ENCODE assay signal across 8 mouse cellular contexts in the genomic region with DNA sequence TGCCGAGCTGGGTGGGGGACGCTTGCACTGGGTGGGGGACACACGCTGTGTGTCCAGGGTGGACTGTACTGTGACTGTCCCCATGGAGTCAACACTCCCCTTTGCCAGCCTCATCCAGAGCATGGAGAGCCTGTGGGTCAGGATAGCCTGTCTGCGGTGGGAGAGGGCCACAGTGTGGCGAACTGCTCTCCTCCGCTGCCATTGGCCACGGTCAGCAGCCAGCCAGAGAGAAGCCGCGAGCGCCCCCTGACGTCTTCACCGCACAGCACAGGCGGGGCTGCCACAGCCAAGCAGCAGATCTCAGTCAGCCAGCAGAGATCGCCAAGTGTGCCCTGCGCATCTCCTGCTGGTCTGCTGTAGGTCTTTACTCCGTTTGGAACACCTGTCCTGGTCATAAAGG. TPM values are rescaled to one million over a fixed set of nuclear protein-coding genes. Genes with fewer than 3 reads are reported as not detected.
DNase-seq lines count a peak whose midpoint lies in the region; ATAC-seq lines count a peak whose summit lies in the region.

No protein-coding gene starts in this region.

- H3K4me2 ChIP-seq in forebrain, embryonic 12.5 days: peak overlapping the region; percentile 31
- H3K4me2 ChIP-seq in heart, embryonic 16.5 days (ENCODE audit: low read depth, low read length): peak overlapping the region; percentile 29; the same call in 1 of the 2 replicates
- peak overlapping the region; percentile 50 for H3K4me2 ChIP-seq in liver, embryonic 12.5 days
- H3K4me2 ChIP-seq in stomach, embryonic 15.5 days: peak overlapping the region; percentile 42

- peaks cover 19% of the 10 kb centered on the region for H3K27me3 ChIP-seq in forebrain, embryonic 12.5 days
- H3K27me3 ChIP-seq in heart, embryonic 16.5 days (ENCODE audit: control insufficient read depth, insufficient read depth, low read length): no peaks in the 10 kb centered on the region
- H3K27me3 ChIP-seq in liver, embryonic 12.5 days (replicated peaks): no peaks in the 10 kb centered on the region; the same call in 1 of the 2 replicates
- no peaks in the 10 kb centered on the region for H3K27me3 ChIP-seq in stomach, embryonic 15.5 days (replicated peaks)

- peak; percentile 71 for DNase-seq in CD4-positive helper T cell, adult 2 months (ENCODE audit: low read depth, low spot score)
- peak; percentile 23 for DNase-seq in c-Kit-positive CD71-positive TER-119-positive erythroid progenitor cells, embryonic 14.5 days (ENCODE audit: low spot score)
- DNase-seq in kidney, postnatal 25 days: peak; percentile 95
- peak; percentile 92 for DNase-seq in neural tube, embryonic 10.5 days (ENCODE audit: extremely low spot score, low spot score)

- no peaks in the 10 kb centered on the region for H3K36me3 ChIP-seq in forebrain, embryonic 12.5 days (replicated peaks)
- no peaks in the 10 kb centered on the region for H3K36me3 ChIP-seq in heart, embryonic 16.5 days (ENCODE audit: control insufficient read depth, insufficient read depth)
- no peaks in the 10 kb centered on the region for H3K36me3 ChIP-seq in liver, embryonic 12.5 days
- no peaks in the 10 kb centered on the region for H3K36me3 ChIP-seq in stomach, embryonic 15.5 days

- H3K4me1 ChIP-seq in forebrain, embryonic 12.5 days: peaks cover 28% of the 10 kb centered on the region
- H3K4me1 ChIP-seq in heart, embryonic 16.5 days (ENCODE audit: control insufficient read depth, insufficient read depth, low read length): peaks cover 50% of the 10 kb centered on the region
- peaks cover 16% of the 10 kb centered on the region; the same call in 1 of the 2 replicates for H3K4me1 ChIP-seq in liver, embryonic 12.5 days
- H3K4me1 ChIP-seq in stomach, embryonic 15.5 days: peaks cover 15% of the 10 kb centered on the region

- no peak overlapping the region for H3K9ac ChIP-seq in forebrain, embryonic 12.5 days
- peak overlapping the region; percentile 41; the same call in 1 of the 2 replicates for H3K9ac ChIP-seq in heart, embryonic 16.5 days (ENCODE audit: low read length)
- H3K9ac ChIP-seq in liver, embryonic 12.5 days: no peak overlapping the region
- no peak overlapping the region for H3K9ac ChIP-seq in stomach, embryonic 15.5 days

- no peak overlapping the region for H3K4me3 ChIP-seq in forebrain, embryonic 12.5 days (replicated peaks)
- H3K4me3 ChIP-seq in heart, embryonic 16.5 days (ENCODE audit: low read length): no peak overlapping the region
- no peak overlapping the region for H3K4me3 ChIP-seq in liver, embryonic 12.5 days
- no peak overlapping the region for H3K4me3 ChIP-seq in stomach, embryonic 15.5 days (replicated peaks)

- ATAC-seq in forebrain, embryonic 12.5 days (ENCODE audit: low FRiP score): peak; percentile 90
- ATAC-seq in heart, embryonic 16.5 days (replicated peaks; ENCODE audit: extremely low read depth, insufficient read depth, low FRiP score): peak; percentile 78
- ATAC-seq in liver, embryonic 12.5 days: peak; percentile 68
- ATAC-seq in stomach, embryonic 15.5 days (ENCODE audit: insufficient read depth, low FRiP score, low read depth): peak; percentile 84

- no peak overlapping the region for H3K27ac ChIP-seq in forebrain, embryonic 12.5 days
- peak overlapping the region; percentile 98 for H3K27ac ChIP-seq in heart, embryonic 16.5 days (ENCODE audit: low read length)
- no peak overlapping the region for H3K27ac ChIP-seq in liver, embryonic 12.5 days
- peak overlapping the region; percentile 48; the same call in 1 of the 2 replicates for H3K27ac ChIP-seq in stomach, embryonic 15.5 days

- no peaks in the 10 kb centered on the region for H3K9me3 ChIP-seq in forebrain, embryonic 12.5 days
- no peaks in the 10 kb centered on the region for H3K9me3 ChIP-seq in heart, embryonic 16.5 days (replicated peaks; ENCODE audit: control insufficient read depth, low read length)
- no peaks in the 10 kb centered on the region for H3K9me3 ChIP-seq in liver, embryonic 12.5 days (replicated peaks)
- H3K9me3 ChIP-seq in stomach, embryonic 15.5 days: no peaks in the 10 kb centered on the region

- 7% methylated on average over 16 of the region's 16 CpGs for WGBS in forebrain, embryonic 12.5 days
- WGBS in heart, embryonic 16.5 days: 8% methylated on average over 16 of the region's 16 CpGs
- 9% methylated on average over 16 of the region's 16 CpGs for WGBS in liver, embryonic 12.5 days (ENCODE audit: insufficient replicate concordance)
- 9% methylated on average over 16 of the region's 16 CpGs for WGBS in stomach, embryonic 15.5 days

RNA-seq across cellular contexts. Expression of a gene that starts 42.6 kb away (rescaled TPM):
- 0.66 and 0.78 TPM in 2 replicates for polyA plus RNA-seq in forebrain, embryonic 12.5 days (2016; fragmentation: Nextera tagmentation; extraction: Ambion mirVana)
- polyA plus RNA-seq in heart, embryonic 16.5 days (2015; fragmentation: Nextera tagmentation; extraction: Ambion mirVana): 0.29 and 0.38 TPM in 2 replicates
- polyA plus RNA-seq in liver, embryonic 12.5 days (2016; fragmentation: Nextera tagmentation; extraction: Ambion mirVana): 0.07 and 0.11 TPM in 2 replicates
- 4.1 and 5.8 TPM in 2 replicates for polyA plus RNA-seq in stomach, embryonic 15.5 days (2015; fragmentation: Nextera tagmentation; extraction: Ambion mirVana)

Comparison
In these comparisons a context has a peak if more than half of its experiments do, and no peak if none do; other contexts are left out.
1. DNase-seq: peak in every context shown above with its lines; median percentile 95 in kidney, postnatal 25 days; 92 in neural tube, embryonic 10.5 days; 71 in CD4-positive helper T cell, adult 2 months; 23 in c-Kit-positive CD71-positive TER-119-positive erythroid progenitor cells, embryonic 14.5 days.
2. H3K27ac ChIP-seq: peak in heart, embryonic 16.5 days (single experiment) and stomach, embryonic 15.5 days (single experiment); none in forebrain, embryonic 12.5 days (single experiment) and liver, embryonic 12.5 days (single experiment).
3. Peak in every context shown above with its lines, with median percentiles within 50 percentile points of each other: ATAC-seq and H3K4me2 ChIP-seq.